ENCODE assay signal across 8 mouse cellular contexts in the genomic region with DNA sequence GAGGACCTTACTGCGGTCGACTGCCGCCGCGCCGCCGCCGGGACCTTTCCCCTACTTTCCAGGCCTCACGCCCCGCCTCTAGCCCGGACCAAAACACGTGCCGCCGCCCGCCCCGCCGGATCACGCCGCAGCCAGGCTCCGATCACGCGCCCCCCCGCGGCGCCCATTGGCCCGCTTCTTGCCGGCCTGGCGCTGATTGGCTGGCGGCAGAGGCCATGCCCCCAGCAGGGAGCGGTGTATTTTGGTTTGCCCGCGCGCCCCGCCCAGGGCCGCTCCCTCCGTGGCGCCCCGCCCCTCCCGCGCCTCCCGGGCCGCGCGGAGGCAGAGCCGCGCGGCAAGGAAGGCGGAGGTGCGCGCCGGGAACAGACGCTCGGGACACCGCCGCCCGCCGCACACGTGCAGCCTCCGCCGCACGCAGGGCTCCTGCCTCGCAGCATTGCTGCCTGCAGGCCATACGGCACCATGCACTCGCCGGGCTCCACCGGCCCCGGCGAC. TPM values are rescaled to one million over a fixed set of nuclear protein-coding genes. Genes with fewer than 3 reads are reported as not detected.
DNase-seq lines count a peak whose midpoint lies in the region; ATAC-seq and TF ChIP-seq lines count a peak whose summit lies in the region.

A gene (plus strand): TSS at position 212 of the 495 bp plus-strand sequence.

- H3K9ac ChIP-seq in ES-Bruce4 (ENCODE audit: low read depth, poor library complexity, severe bottlenecking), result peak within 1 kb of the TSS; percentile 85
- peak within 1 kb of the TSS; percentile 89 for H3K9ac ChIP-seq in forebrain, embryonic 14.5 days (ENCODE audit: low read length)
- peak within 1 kb of the TSS; percentile 99 for H3K9ac ChIP-seq in neural tube, embryonic 15.5 days (replicated peaks)

- no peak for TF ChIP-seq CTCF in ES-Bruce4 (IDR thresholded peaks at IDR 0.05; ENCODE audit: low read depth, low read length)

- TF ChIP-seq POLR2A in ES-Bruce4 (IDR thresholded peaks at IDR 0.05; ENCODE audit: insufficient read depth, low read length), result no peak

- peak within 1 kb of the TSS; percentile 54 for H3K4me2 ChIP-seq in forebrain, embryonic 14.5 days (ENCODE audit: low read length)
- H3K4me2 ChIP-seq in neural tube, embryonic 15.5 days, result peak within 1 kb of the TSS; percentile 78

- peaks cover 14% of the 10 kb centered on the region for H3K36me3 ChIP-seq in ES-Bruce4 (ENCODE audit: control insufficient read depth, insufficient read depth, low read length, poor library complexity, severe bottlenecking)
- H3K36me3 ChIP-seq in forebrain, embryonic 14.5 days (ENCODE audit: control insufficient read depth, insufficient read depth, low read length), result peaks cover 29% of the 10 kb centered on the region
- H3K36me3 ChIP-seq in neural tube, embryonic 15.5 days, result peaks cover 19% of the 10 kb centered on the region

- DNase-seq in forebrain, embryonic 14.5 days (ENCODE audit: low spot score), result peak; percentile 97
- DNase-seq in heart, postnatal 14 days, result peak; percentile 99 to 100
- peak; percentile 97 for DNase-seq in layer of hippocampus, adult 11-12 months (ENCODE audit: low spot score)
- peak; percentile 98 for DNase-seq in lung, adult 18-20 months
- DNase-seq in testis, postnatal 14 days (ENCODE audit: low spot score), result peak; percentile 98

- peak within 1 kb of the TSS; percentile 52 for H3K27ac ChIP-seq in ES-Bruce4 (ENCODE audit: insufficient read depth, low read length)
- H3K27ac ChIP-seq in forebrain, embryonic 14.5 days (ENCODE audit: low read depth, low read length), result peak within 1 kb of the TSS; percentile 90
- peak within 1 kb of the TSS; percentile 94 for H3K27ac ChIP-seq in neural tube, embryonic 15.5 days (replicated peaks)

- H3K9me3 ChIP-seq in ES-Bruce4 (replicated peaks; ENCODE audit: control insufficient read depth, insufficient read depth, low read length, poor library complexity, severe bottlenecking), result no peaks in the 10 kb centered on the region
- no peaks in the 10 kb centered on the region for H3K9me3 ChIP-seq in forebrain, embryonic 14.5 days (replicated peaks; ENCODE audit: control insufficient read depth, low read length)
- no peaks in the 10 kb centered on the region for H3K9me3 ChIP-seq in neural tube, embryonic 15.5 days (replicated peaks)

- peak; percentile 72 for ATAC-seq in cerebellum, adult (ENCODE audit: insufficient number of reproducible peaks, low FRiP score, low TSS enrichment)
- peak; percentile 95 for ATAC-seq in forebrain, embryonic 14.5 days
- peak; percentile 92 for ATAC-seq in neural tube, embryonic 15.5 days (ENCODE audit: low FRiP score)

- TF ChIP-seq EP300 in ES-Bruce4 (IDR thresholded peaks at IDR 0.05; ENCODE audit: insufficient read depth, low read depth, low read length), result 0 out of 2 replicates have a peak, but pooled peaks have one; percentile 22

- no peaks in the 10 kb centered on the region for H3K27me3 ChIP-seq in ES-Bruce4 (ENCODE audit: control insufficient read depth, insufficient read depth, low read length, poor library complexity, severe bottlenecking)
- no peaks in the 10 kb centered on the region for H3K27me3 ChIP-seq in forebrain, embryonic 14.5 days (replicated peaks; ENCODE audit: control insufficient read depth, insufficient read depth, low read length)
- H3K27me3 ChIP-seq in neural tube, embryonic 15.5 days (replicated peaks), result no peaks in the 10 kb centered on the region

- under 1% methylated on average over 44 of the region's 68 CpGs for WGBS in forebrain, embryonic 14.5 days
- WGBS in neural tube, embryonic 15.5 days, result under 1% methylated on average over 65 of the region's 68 CpGs

- intact Hi-C loops in heart, postnatal 14 days (cut with DNase I), result no loop called here

- H3K4me3 ChIP-seq in ES-Bruce4 (ENCODE audit: low read depth, low read length), result peak within 1 kb of the TSS; percentile 90
- peak within 1 kb of the TSS; percentile 85 for H3K4me3 ChIP-seq in forebrain, embryonic 14.5 days (ENCODE audit: low read depth, low read length)
- H3K4me3 ChIP-seq in neural tube, embryonic 15.5 days (replicated peaks), result peak within 1 kb of the TSS; percentile 86

- peaks cover 3% of the 10 kb centered on the region for H3K4me1 ChIP-seq in ES-Bruce4 (ENCODE audit: control insufficient read depth, insufficient read depth, low read length)
- H3K4me1 ChIP-seq in forebrain, embryonic 14.5 days (ENCODE audit: control insufficient read depth, insufficient read depth, low read length), result peaks cover 9% of the 10 kb centered on the region
- H3K4me1 ChIP-seq in neural tube, embryonic 15.5 days, result peaks cover 46% of the 10 kb centered on the region

RNA-seq across cellular contexts. Expression of the gene that starts here (rescaled TPM):
- polyA plus RNA-seq in ES-Bruce4 (2011; ENCODE audit: insufficient read depth, insufficient read length, low read depth, missing spikeins), result 20.2 and 23.8 TPM in 2 replicates
- polyA plus RNA-seq in forebrain, embryonic 14.5 days (2014; fragmentation: Nextera tagmentation; extraction: Ambion mirVana), result 14.8 and 17.0 TPM in 2 replicates
- total RNA-seq in heart, postnatal 14 days (2021), result 10 to 100 TPM; 17.5 to 19.5 TPM
- polyA plus RNA-seq in neural tube, embryonic 15.5 days (2015; fragmentation: Nextera tagmentation; extraction: Ambion mirVana), result 11.3 and 11.4 TPM in 2 replicates

Comparison
In these comparisons a context has a peak if more than half of its experiments do, and no peak if none do; other contexts are left out.
1. Peak in every context shown above with its lines: DNase-seq, ATAC-seq, H3K4me3 ChIP-seq and H3K27ac ChIP-seq.